Mouse (Mus musculus) liver, adult 2 months (tissue): ENCODE data around the gene Chd5.

Experiments used
- CTCF ChIP-seq: fragments of 200-500 bp; IDR thresholded peaks from 2 replicates; pipeline ENCODE4 v1.5.1; 2011; ENCODE audit warnings: low read depth, low read length, control low read depth
- POLR2A ChIP-seq: fragments of 200-500 bp; IDR thresholded peaks from 2 replicates; pipeline ENCODE4 v1.6.1; 2011; ENCODE audit warnings: low read length, control low read depth; ENCODE audit not compliant: insufficient read depth; ENCODE audit errors: extremely low read depth

- TF ChIP-seq CTCF = no peak
- TF ChIP-seq POLR2A = no peak
These were observed 4.9 kb upstream of the Chd5 start for GRCm38 (mm10) chr4:152333587-152333986.
